Mouse (Mus musculus) adipocyte (in vitro differentiated cells): ENCODE measurements around the gene Spr.
"Not testable (repeated sequence)": the region's sequence is repeated elsewhere in the genome, so short reads cannot be mapped to it uniquely, and the experiment has no call there.

Experiments
- DNase-seq: peaks from one replicate; pipeline ENCODE4 v3.0.0-alpha.2; 2016; ENCODE audit warnings: low spot score

Spr gene

GRCm38 (mm10) chr6:85137217-85138035 is at the start of gene Spr:
Gene Spr, minus strand, starts transcription at chr6:85137766.
- peak; percentile 98 for DNase-seq

GRCm38 (mm10) chr6:85186744-85187059 is 49.1 kb upstream of the Spr start:
- DNase-seq, result no peak

DNA sequence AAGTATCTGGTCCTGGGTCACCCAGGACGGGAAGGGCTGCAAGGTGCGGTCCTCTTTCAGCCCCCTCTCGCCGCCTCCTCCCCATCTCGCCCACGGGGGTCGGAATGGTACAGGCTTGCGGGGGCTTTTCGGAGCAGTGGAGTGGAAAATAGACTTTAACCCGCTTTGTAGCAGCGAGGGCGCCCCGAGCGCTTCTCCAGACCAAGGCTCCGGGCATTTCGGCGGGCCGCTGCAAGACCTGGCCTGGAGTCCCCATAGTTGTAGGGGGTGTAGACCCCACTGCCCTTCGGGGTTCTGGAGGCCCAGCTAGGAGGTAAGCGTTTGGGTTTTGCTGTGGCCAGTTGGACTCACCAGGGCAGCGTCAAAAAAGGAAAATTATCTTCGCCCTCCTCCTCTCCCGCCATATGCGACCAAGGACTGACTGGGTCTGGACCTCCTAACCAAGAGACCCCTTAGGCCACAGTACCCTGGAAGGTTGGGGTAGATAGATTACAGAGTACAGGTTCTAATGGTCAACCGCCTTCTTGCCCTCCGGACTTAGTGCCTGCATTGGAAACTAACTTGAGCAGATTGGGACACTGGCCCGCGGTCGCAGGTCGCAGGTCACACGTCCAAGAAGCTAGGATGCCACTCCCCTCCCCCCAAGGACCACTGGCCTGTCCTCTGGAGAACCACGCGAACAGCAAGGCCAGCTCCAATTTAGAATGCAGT is 48.6 kb upstream of the Spr start:
- DNase-seq, result no peak

DNA sequence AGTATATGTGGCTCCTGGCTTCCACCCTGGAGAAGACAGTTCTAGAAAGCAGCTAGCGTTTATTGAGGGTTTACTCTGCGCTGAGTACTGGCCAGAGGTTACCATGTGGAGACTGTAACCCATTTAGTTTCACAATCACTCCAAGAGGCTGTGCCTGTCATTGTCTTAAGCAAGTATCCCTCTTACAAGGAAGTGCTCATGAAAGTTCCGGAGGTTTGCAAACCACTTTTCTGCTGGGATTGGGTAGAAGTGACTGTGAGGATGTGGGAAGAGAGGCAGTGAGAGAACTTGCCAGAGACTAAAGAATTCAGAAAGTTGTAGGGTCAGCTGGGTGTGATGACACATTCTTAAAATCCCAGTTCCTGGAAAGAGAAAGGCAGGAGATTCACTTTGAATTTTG is 46.4 kb upstream of the Spr start:
- peak; percentile 9 for DNase-seq

DNA sequence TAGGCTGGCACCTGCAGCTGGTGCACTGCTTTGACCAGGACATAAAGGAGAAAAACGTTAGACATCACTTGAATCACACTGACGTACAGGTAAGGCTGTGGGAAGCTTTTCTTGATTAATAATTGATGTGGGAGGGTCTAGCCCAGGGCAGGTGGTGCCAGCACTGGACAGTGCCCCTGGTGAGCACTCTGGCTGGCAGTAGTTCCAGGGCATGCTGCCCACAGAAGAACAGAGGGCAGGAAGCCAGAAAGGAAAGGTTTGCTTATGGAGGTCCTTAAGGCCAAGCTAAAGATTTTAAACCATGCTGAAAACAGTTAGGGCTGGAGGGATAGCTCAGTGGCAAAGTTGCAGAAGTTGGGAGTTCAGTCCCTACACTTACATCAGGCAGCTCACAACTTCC is 42.5 kb upstream of the Spr start:
- no peak for DNase-seq

DNA sequence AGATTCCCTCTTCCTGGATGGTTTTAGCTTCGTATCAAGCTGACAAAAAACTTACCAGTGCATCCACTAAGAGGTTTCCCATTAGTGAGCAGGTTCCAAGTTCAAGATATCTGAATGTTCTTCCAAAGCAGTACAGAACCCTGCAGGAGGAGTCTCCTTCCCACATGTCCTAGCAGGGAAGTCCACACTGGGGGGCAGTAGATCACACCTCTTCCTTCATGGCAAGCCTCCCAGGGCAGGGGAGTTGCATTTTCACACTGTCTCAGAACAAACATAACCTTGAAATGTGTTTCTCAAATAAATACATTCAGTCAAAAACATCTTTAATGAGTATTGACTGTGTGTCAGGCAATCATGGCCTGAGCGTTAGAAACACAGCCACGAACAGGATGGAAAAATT is 42.0 kb upstream of the Spr start:
- DNase-seq, result no peak

- DNase-seq, result no peak
Observed at GRCm38 (mm10) chr6:85165440-85165921, 27.9 kb upstream of the Spr start.

- peak; percentile 76 for DNase-seq
Observed at GRCm38 (mm10) chr6:85160201-85160923, 22.8 kb upstream of the Spr start.

DNA sequence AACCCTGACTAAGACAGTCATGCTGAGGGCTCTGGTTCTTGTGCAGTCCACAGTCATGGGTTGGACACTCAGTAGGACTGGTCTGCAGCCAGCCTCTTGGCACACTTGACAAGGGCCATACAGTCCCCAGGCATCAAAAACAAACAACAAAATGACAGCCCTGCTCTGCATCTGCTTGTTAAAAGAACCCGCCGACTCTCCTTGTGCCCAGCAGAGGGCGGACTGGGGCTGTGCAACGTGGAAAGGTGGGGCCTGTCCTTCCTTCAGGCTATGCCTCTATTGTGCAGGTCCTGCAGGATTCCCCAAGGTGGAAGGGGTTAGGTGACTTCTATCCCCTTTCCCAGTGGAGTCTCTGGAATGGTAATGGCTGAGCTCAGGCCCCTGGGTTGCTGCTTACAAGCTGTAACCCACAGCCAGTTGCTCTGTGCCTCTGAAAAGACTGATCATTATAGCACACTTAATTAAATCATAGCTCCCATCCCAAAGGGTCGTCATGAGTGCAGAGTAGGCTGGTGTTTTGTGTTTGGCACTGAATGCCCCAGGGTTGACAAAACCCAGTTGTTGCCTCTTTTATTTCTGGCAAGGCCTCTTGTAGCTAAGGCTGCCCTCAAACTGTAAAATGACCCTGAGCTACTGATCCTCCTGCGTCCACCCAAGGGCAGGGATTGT is 21.7 kb upstream of the Spr start:
- DNase-seq, result peak; percentile 61

DNA sequence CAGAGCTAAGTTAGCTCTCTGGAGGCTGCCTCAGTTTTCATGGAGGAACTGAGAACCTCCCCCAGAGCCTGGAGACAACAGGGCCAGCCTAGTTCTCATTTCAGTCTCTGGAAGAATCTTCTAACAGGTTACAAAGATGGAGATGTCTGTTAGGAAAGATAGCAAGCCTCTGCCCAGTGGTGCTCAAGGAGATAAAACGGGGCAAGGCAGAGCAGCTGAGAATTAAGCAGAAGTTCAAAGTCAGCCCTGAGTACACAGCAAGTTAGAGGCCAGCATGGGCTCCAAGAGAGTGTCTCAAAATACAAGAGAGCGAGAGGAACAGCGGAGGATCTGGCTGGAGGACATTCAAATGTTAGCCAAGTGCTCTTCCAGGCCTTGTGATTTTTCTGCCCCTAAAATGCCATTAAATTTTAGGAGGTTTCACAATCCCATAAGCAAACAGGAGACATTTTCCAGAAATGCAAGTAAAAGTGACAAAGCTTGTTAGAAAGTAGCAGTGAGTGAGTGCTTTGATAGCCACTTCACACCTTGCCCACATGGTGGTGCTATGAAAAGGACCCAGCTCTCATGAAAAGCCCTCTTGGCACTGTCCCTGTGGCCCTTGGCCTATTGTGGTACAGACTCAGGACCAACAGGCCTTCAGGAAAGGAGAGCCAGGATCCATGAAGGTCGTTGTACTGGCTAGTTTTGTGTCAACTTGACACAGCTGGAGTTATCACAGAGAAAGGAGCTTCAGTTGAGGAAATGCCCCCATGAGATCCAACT is 20.7 kb upstream of the Spr start:
- DNase-seq, result peak; percentile 53

DNA sequence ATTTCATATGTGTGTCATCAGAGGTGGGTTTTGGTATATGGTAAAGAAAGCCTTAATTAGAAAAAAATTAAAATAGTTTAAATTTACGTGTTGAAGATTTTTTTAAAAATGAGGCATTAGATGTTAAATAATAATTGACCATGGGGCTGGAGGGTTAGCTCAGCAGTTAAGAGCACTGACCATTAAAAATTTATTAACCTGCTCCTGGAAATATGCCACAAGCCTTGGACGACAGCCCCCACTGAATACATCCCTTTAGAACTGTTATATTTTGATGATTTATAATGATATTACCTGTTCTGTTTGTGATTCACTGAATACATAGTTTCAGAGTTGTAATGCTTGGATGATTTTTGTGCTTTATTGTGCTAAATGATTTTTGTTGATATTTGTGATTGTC is 19.0 kb upstream of the Spr start:
- DNase-seq, result not testable (repeated sequence)

DNA sequence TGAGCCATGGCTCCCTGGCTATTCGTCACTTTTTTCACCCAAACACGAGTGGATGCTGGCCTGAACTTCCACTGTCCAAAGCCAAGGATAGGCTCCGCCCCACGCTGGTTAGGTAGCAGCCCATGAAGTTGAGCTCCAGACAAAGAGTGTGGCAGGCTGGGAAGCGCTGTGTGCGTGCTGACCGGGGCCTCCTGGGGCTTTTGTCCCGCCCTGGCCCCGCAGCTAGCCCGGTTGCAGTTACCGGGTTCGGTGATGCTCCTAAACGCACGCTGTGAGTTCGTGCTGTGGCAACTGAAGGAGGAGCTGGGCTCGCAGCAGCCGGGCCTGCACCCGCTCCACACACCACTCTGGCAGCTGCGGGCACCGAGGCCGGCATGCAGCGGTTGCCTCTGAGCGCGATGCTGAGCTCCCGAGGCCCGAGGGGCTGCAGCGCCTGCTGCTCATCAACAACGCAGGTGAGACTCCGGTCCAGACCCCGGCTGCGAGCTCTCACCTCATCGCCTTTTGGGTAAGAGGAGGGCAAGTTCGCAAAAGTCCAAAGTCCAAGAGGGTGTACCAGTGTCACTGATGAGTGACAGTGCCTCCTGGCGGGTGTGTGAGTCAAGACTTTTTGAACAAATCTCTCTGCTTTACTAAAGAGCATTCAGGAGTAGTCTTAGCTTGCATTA is 17.4 kb upstream of the Spr start:
- DNase-seq, result peak; percentile 31

- DNase-seq, result peak; percentile 88
Observed at GRCm38 (mm10) chr6:85153970-85154540, 16.5 kb upstream of the Spr start.

DNA sequence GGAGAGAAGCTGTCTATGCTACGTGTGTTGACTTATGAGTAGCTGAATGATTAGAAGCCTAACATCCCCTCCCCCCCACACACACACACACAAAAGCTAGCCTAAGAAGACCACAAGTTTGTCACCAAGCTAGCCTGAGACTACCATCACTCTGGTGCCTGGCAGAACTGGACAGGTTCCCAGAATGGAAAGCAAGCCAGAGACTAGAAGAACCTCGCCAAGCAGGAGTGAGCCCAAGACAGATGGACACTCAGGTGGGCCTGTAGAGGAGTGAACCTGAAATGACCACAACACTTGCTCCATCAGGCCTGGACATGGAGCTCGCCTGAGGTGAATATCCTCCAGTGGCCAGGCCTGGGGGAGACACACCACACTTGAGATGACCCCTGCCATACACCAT is 12.8 kb upstream of the Spr start:
- DNase-seq, result no peak

GRCm38 (mm10) chr6:85147636-85148035 is 10.1 kb upstream of the Spr start:
- no peak for DNase-seq

GRCm38 (mm10) chr6:85144466-85144865 is 6.9 kb upstream of the Spr start:
- DNase-seq, result no peak

DNA sequence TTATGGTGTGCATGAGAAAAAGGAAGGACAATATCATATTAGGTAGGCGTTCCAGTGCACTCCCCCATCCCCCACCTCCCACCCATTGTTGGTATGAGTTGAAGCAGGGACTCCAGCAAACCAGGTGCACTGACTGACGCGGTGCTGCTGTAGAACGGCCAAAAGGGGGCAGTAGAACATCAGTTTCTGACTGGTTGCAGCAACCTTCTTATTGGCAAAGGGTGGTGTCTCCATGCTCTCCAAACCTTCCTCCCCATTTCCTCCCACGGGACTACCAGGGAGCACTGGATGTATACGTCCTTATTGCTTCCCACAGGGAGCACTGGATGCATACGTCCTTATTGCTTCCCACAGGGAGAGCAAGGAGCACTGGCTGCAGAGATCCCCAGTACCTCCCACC is 3.4 kb upstream of the Spr start:
- DNase-seq, result peak; percentile 61

DNA sequence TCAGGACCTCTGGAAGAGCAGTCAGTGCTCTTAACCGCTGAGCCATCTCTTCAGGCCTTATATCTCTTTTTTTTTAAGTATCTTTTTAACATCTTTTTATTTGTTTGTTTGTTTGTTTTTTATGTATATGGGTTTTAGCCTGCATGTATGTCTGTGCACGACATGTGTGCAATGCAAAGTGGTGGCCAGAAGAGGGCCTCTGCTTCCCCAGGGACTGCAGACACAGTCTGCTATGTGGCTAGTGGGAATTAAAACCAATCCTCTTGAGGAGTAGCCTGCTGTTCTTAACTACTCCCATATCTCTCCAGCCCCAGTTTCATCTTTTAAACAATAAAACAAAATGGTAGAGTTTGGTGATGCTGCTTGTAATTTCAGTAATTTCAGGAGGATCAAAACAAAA is 2.0 kb upstream of the Spr start:
- no peak for DNase-seq

DNA sequence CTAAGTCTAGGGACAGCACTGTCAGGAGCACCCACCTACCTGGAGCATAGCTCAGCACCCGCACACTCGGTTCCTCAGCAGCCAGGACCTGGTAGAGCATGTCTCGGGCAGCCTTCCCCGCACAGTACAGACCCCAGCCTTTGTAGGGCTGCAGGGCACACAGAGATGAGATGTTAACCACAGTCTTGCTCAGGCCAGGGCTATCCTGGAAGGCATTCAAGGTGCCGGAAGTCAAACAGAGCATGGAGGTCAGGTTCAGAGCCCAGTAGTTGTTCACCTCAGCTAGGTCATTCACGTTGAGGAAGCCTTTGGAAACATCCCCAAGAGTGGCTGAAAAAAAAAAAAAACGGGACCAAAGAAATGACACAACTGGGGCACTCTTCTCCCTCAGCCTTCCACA is 782 bp downstream of the Spr start:
- not testable (repeated sequence) for DNase-seq

- peak; percentile 42 for DNase-seq
Observed at GRCm38 (mm10) chr6:85132794-85133193, 4.8 kb downstream of the Spr start.

- not testable (repeated sequence) for DNase-seq
Observed at GRCm38 (mm10) chr6:85132237-85132636, 5.3 kb downstream of the Spr start.
